Mouse (Mus musculus) limb, embryonic 10.5 days (tissue): ENCODE measurements at regions not wholly inside any gene's neighbourhood (a gene's known extent, or its start where the extent isn't known, plus 50 kb on each side); places are given as distances from the start of the nearest gene placed in this dataset.

ENCODE experiments used
- DNase-seq: peaks from one replicate; pipeline ENCODE4 v3.0.0-alpha.2; 2017; ENCODE audit warnings: low spot score
- H3K27ac ChIP-seq: fragments of 300-500 bp; sonication (generic); 2 replicates; pipeline ENCODE4 v1.5.1; 2016; ENCODE audit warnings: mild to moderate bottlenecking
- H3K27me3 ChIP-seq: fragments of 300-500 bp; sonication (generic); 2 replicates; pipeline ENCODE4 v1.6.1; 2016; ENCODE audit warnings: low read depth, mild to moderate bottlenecking; ENCODE audit not compliant: poor library complexity, severe bottlenecking
- H3K36me3 ChIP-seq: fragments of 300-500 bp; sonication (generic); 2 replicates; pipeline ENCODE4 v1.6.1; 2016; ENCODE audit warnings: mild to moderate bottlenecking, moderate library complexity
- H3K4me1 ChIP-seq: fragments of 300-500 bp; sonication (generic); 2 replicates; pipeline ENCODE4 v1.6.1; 2016
- H3K4me3 ChIP-seq: fragments of 300-500 bp; sonication (generic); 2 replicates; pipeline ENCODE4 v1.5.1; 2016; ENCODE audit warnings: mild to moderate bottlenecking, moderate library complexity
- H3K9me3 ChIP-seq: fragments of 300-500 bp; sonication (generic); replicated peaks from 2 replicates; pipeline ENCODE4 v1.6.1; 2016; ENCODE audit warnings: mild to moderate bottlenecking
- WGBS: fragments of 180-500 bp; shearing (Covaris S2); methylation state at CpG from one replicate; pipeline ENCODE4 v1.1.7; 2016; 5-methylcytosine and 5-hydroxymethylcytosine counted together

DNA sequence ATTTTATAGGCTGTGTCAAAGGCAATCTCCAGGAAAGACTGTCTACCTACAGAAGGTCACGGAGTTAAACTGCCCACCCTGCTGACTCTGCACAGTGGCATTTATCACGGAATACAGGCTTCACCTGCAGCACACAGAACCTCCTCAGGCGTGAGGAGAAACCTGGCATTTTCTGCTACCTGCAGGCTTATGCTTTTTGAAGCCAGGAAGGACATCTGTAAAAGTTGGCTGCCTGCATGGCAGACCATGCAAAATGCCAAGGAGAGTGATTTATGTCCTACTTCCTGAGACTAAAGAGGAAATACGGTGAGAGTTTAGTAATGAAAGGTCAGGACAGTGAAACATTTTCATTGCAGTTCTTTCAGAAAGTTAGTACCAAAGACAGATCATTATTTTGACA is 779.6 kb upstream of the Nudt12 start:
- Histone ChIP-seq H3K4me3 (no peak overlapping the region), H3K9me3 (no peaks in the 10 kb centered on the region), H3K36me3 (no peaks in the 10 kb centered on the region), H3K27ac (0 out of 2 replicates have a peak overlapping the region, but pooled peaks have one; percentile 2), H3K4me1 (peaks cover 8% of the 10 kb centered on the region), H3K27me3 (no peaks in the 10 kb centered on the region)
- 53% methylated on average over 4 of the region's 4 CpGs for WGBS
- peak; percentile 32 for DNase-seq

DNA sequence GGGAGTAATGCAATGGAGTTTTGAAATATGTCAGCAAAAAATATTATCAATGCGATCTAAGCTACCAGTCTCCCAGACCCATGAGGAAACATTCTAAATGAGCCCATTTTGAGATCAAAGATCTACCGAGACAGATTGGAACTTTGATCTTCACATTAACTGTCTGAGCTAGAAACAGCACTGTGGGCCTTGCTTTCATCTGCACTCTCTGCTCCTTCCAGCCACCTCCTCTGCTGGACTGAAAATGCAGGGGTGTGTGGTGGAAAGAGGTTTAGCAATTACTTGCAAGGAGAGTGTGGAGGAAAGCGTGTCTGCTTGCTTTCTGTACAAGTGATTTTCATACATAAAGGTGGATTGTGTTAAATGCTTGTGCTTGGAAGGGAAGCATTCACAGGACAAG is 760.9 kb upstream of the Nudt12 start:
- Histone ChIP-seq H3K9me3 (no peaks in the 10 kb centered on the region), H3K27ac (no peak overlapping the region), H3K36me3 (no peaks in the 10 kb centered on the region), H3K27me3 (no peaks in the 10 kb centered on the region), H3K4me3 (no peak overlapping the region), H3K4me1 (no peaks in the 10 kb centered on the region)
- WGBS = 9% methylated on average over 3 of the region's 3 CpGs
- peak; percentile 32 for DNase-seq

DNA sequence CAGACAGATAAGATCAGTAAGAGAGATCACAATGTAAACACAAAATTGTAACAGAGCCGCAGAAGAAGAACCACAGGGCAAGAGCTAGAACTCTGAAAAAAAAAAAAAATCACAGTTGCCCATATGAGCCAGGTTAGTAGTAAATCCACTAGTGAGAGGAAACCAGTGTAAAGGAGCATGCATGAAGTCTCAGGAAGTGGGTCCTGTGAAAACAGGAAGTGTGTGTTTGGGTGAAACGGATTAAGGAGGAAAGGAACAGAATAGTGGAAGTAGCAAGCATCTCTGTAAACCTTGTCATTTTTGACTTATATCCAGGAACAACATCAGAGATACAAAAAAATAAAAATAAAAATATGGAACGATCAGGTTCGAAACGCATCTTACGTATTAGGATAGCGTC is 753.4 kb upstream of the Nudt12 start:
- no peak for DNase-seq
- H3K36me3 ChIP-seq = no peaks in the 10 kb centered on the region
- no peaks in the 10 kb centered on the region for H3K9me3 ChIP-seq
- H3K27me3 ChIP-seq = no peaks in the 10 kb centered on the region
- no peaks in the 10 kb centered on the region for H3K4me1 ChIP-seq
- no peak overlapping the region for H3K27ac ChIP-seq
- no peak overlapping the region for H3K4me3 ChIP-seq
- WGBS = 92% methylated on average over 7 of the region's 7 CpGs

GRCm38 (mm10) chr17:59764486-59764885 is 751.3 kb upstream of the Nudt12 start:
- H3K9me3 ChIP-seq = no peaks in the 10 kb centered on the region
- DNase-seq = no peak
- H3K4me3 ChIP-seq = no peak overlapping the region
- no peaks in the 10 kb centered on the region for H3K27me3 ChIP-seq
- 91% methylated on average over 2 of the region's 2 CpGs for WGBS
- no peak overlapping the region for H3K27ac ChIP-seq
- no peaks in the 10 kb centered on the region for H3K4me1 ChIP-seq
- no peaks in the 10 kb centered on the region for H3K36me3 ChIP-seq

DNA sequence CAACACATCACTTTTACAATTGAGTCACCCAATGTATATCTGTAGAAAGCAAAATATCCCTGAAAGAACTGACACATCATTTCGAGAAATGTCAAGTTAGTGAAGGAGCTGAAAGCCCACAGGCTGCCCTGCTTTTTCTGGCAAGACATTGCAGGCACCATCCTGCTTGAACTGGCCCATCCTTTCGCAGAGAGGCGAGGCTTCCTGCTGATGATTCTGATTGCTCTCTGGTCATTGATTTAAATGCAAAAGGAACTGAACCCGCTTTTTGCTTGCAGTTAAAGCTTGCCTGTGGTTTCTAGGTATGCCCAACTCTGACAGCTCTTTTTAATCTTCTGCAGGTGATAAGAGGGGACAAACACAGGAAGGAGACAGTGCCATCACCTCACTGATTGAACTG is 748.9 kb upstream of the Nudt12 start:
- Histone ChIP-seq H3K9me3 (no peaks in the 10 kb centered on the region), H3K36me3 (no peaks in the 10 kb centered on the region), H3K4me3 (no peak overlapping the region), H3K4me1 (no peaks in the 10 kb centered on the region), H3K27ac (no peak overlapping the region), H3K27me3 (no peaks in the 10 kb centered on the region)
- 31% methylated on average over 4 of the region's 4 CpGs for WGBS
- DNase-seq = no peak

DNA sequence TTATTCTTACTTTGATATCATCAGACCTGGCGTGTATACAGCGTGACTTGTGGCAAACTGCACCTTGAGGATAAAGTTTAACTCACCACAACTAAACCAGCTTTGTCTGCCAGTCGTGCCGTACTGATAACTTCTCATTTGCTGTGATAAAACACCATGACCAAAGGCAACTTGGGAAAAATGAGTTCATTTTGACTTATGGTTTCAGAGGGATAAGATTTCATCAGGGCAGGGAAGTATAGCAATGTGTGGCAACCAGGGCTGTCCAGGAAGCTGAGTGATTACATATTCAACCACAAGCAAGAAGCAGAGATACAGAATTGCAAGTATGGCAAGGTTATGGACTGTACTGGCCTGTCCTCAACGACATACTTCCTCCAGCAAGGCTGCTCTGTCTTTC is 747.7 kb upstream of the Nudt12 start:
- WGBS = 88% methylated on average over 5 of the region's 5 CpGs
- Histone ChIP-seq H3K4me3 (no peak overlapping the region), H3K27ac (no peak overlapping the region), H3K4me1 (no peaks in the 10 kb centered on the region), H3K36me3 (no peaks in the 10 kb centered on the region), H3K27me3 (no peaks in the 10 kb centered on the region), H3K9me3 (no peaks in the 10 kb centered on the region)
- DNase-seq = no peak

- no peaks in the 10 kb centered on the region for H3K4me1 ChIP-seq
- H3K27me3 ChIP-seq = no peaks in the 10 kb centered on the region
- H3K36me3 ChIP-seq = no peaks in the 10 kb centered on the region
- no peaks in the 10 kb centered on the region for H3K9me3 ChIP-seq
- DNase-seq = no peak
- no peak overlapping the region for H3K27ac ChIP-seq
- no peak overlapping the region for H3K4me3 ChIP-seq
- WGBS = 76% methylated on average over 1 of the region's 1 CpGs
Measured at GRCm38 (mm10) chr17:59746106-59746505, 732.9 kb upstream of the Nudt12 start.
